Comparison of ENCODE assay signal across 15 mouse cellular contexts in the genomic region with DNA sequence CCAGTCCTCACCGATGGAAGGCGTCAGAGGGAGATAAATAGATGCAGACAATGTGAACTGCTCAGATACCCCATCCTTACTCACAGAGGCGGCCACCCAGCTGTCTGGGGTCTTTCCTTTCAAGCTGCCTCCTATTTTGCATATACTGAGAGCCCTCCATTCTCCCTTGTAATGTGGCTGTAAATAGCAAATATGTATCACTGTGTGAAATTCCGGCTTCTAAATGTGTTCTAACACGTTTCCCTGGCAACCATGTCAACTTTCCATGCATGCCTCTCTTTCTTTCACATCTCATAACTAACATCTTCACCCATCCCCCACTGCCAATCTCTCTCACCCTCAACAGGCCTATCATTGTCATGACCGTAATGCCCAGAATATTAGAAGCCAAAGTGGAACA.
DNase-seq lines count a peak whose midpoint lies in the region; ATAC-seq lines count a peak whose summit lies in the region.
"Had no signal": no experiment of that assay in that cellular context is flagged by ENCODE, and none has a peak within 500 bp of the region (broad histone marks: within the 10 kb centered on the region; RNA-seq: fewer than 3 reads in every experiment).

No protein-coding gene starts in this region.

- H3K4me1 ChIP-seq in hindbrain, embryonic 11.5 days (replicated peaks; ENCODE audit: control insufficient read depth, insufficient read depth, low read length) = no peaks in the 10 kb centered on the region
- peaks cover 11% of the 10 kb centered on the region for H3K4me1 ChIP-seq in hindbrain, embryonic 10.5 days (replicated peaks)
- peaks cover 11% of the 10 kb centered on the region for H3K4me1 ChIP-seq in hindbrain, embryonic 13.5 days (replicated peaks)
- H3K4me1 ChIP-seq in midbrain, embryonic 15.5 days = peaks cover 7% of the 10 kb centered on the region
- H3K4me1 ChIP-seq: limb, embryonic 10.5 days had no signal

- H3K36me3 ChIP-seq in hindbrain, embryonic 11.5 days (ENCODE audit: control insufficient read depth, insufficient read depth, low read length) = no peaks in the 10 kb centered on the region
- H3K36me3 ChIP-seq in hindbrain, embryonic 10.5 days = no peaks in the 10 kb centered on the region
- H3K36me3 ChIP-seq in hindbrain, embryonic 13.5 days = no peaks in the 10 kb centered on the region
- H3K36me3 ChIP-seq in midbrain, embryonic 15.5 days (replicated peaks) = no peaks in the 10 kb centered on the region
- H3K36me3 ChIP-seq: limb, embryonic 10.5 days had no signal

- peak; percentile 45 for DNase-seq in hindbrain, embryonic 11.5 days (ENCODE audit: low spot score)
- no peak for DNase-seq in hindbrain, embryonic 10.5 days (ENCODE audit: low spot score)
- peak; percentile 47 for DNase-seq in brain, embryonic 18.5 days (ENCODE audit: low read depth, low spot score)
- DNase-seq in testis, postnatal 10 days (ENCODE audit: low spot score) = no peak
- DNase-seq in cerebellum, adult 18-20 months = no peak
- DNase-seq: adrenal gland, postnatal 36 days; cerebellum, adult 2 months; heart, adult 11 months; lung, postnatal 4 days had no signal

- H3K4me3 ChIP-seq in hindbrain, embryonic 11.5 days (ENCODE audit: low read depth, low read length) = no peak overlapping the region
- no peak overlapping the region for H3K4me3 ChIP-seq in hindbrain, embryonic 10.5 days
- H3K4me3 ChIP-seq in hindbrain, embryonic 13.5 days = no peak overlapping the region
- no peak overlapping the region for H3K4me3 ChIP-seq in midbrain, embryonic 15.5 days
- H3K4me3 ChIP-seq: limb, embryonic 10.5 days; myocyte had no signal

- no peaks in the 10 kb centered on the region for H3K9me3 ChIP-seq in hindbrain, embryonic 11.5 days (ENCODE audit: control insufficient read depth, low read length)
- H3K9me3 ChIP-seq in hindbrain, embryonic 10.5 days = no peaks in the 10 kb centered on the region
- H3K9me3 ChIP-seq in hindbrain, embryonic 13.5 days = no peaks in the 10 kb centered on the region
- no peaks in the 10 kb centered on the region for H3K9me3 ChIP-seq in midbrain, embryonic 15.5 days
- H3K9me3 ChIP-seq: limb, embryonic 10.5 days had no signal

- peak; percentile 88 for ATAC-seq in hindbrain, embryonic 11.5 days (ENCODE audit: low FRiP score)
- peak; percentile 66 for ATAC-seq in hindbrain, embryonic 13.5 days (ENCODE audit: low FRiP score)
- ATAC-seq in midbrain, embryonic 15.5 days (replicated peaks) = peak; percentile 82
- ATAC-seq: intestine, embryonic 16.5 days had no signal

- H3K27ac ChIP-seq in hindbrain, embryonic 11.5 days (ENCODE audit: low read depth, low read length) = no peak overlapping the region
- no peak overlapping the region; the same call in 1 of the 2 replicates for H3K27ac ChIP-seq in hindbrain, embryonic 10.5 days
- H3K27ac ChIP-seq in hindbrain, embryonic 13.5 days = no peak overlapping the region
- H3K27ac ChIP-seq in midbrain, embryonic 15.5 days = no peak overlapping the region
- H3K27ac ChIP-seq: limb, embryonic 10.5 days; liver, embryonic 14.5 days had no signal

- no peak overlapping the region for H3K9ac ChIP-seq in hindbrain, embryonic 11.5 days (ENCODE audit: low read depth, low read length)
- H3K9ac ChIP-seq in hindbrain, embryonic 13.5 days = no peak overlapping the region
- no peak overlapping the region for H3K9ac ChIP-seq in midbrain, embryonic 15.5 days
- H3K9ac ChIP-seq: liver, embryonic 14.5 days had no signal

- H3K4me2 ChIP-seq in hindbrain, embryonic 11.5 days (replicated peaks; ENCODE audit: low read depth, low read length) = no peak overlapping the region
- H3K4me2 ChIP-seq in hindbrain, embryonic 13.5 days = no peak overlapping the region
- H3K4me2 ChIP-seq in midbrain, embryonic 15.5 days = no peak overlapping the region

- 34% methylated on average over 6 of the region's 6 CpGs for WGBS in hindbrain, embryonic 11.5 days
- 34% methylated on average over 6 of the region's 6 CpGs for WGBS in hindbrain, embryonic 10.5 days
- WGBS in hindbrain, embryonic 13.5 days = 17% methylated on average over 6 of the region's 6 CpGs
- WGBS in midbrain, embryonic 15.5 days = 15% methylated on average over 6 of the region's 6 CpGs

- no peaks in the 10 kb centered on the region for H3K27me3 ChIP-seq in hindbrain, embryonic 11.5 days (ENCODE audit: control insufficient read depth, insufficient read depth, low read length)
- H3K27me3 ChIP-seq in hindbrain, embryonic 10.5 days (ENCODE audit: insufficient read depth, poor library complexity, severe bottlenecking) = no peaks in the 10 kb centered on the region
- no peaks in the 10 kb centered on the region for H3K27me3 ChIP-seq in hindbrain, embryonic 13.5 days
- H3K27me3 ChIP-seq in midbrain, embryonic 15.5 days (replicated peaks) = no peaks in the 10 kb centered on the region

Comparison
In these comparisons a context has a peak if more than half of its experiments do, and no peak if none do; other contexts are left out.
1. DNase-seq: peak in hindbrain, embryonic 11.5 days (single experiment) and brain, embryonic 18.5 days (single experiment); none in hindbrain, embryonic 10.5 days (single experiment), testis, postnatal 10 days (single experiment) and cerebellum, adult 18-20 months (0 of 2).
2. Peak in every context shown above with its lines, with median percentiles within 50 percentile points of each other: ATAC-seq.